Mouse (Mus musculus) CD8-positive naive resting alpha-beta T cell, adult 2 months (primary cell): ENCODE measurements around the gene Shprh.
"Not testable (repeated sequence)": the region's sequence is repeated elsewhere in the genome, so short reads cannot be mapped to it uniquely, and the experiment has no call there.

Source experiments
- DNase-seq, 2 experiments: peaks; one replicate each; pipeline ENCODE4 v3.0.0; 2022; ENCODE audit warnings: low read depth in 2 of 2, low spot score in 2 of 2

Shprh gene

GRCm38 (mm10) chr10:11148884-11149741 is at the start of gene Shprh:
TSS of gene Shprh (plus strand) at chr10:11149427.
- peak; percentile 98 for DNase-seq

GRCm38 (mm10) chr10:11121781-11122180 is 27.4 kb upstream of the Shprh start:
- no peak for DNase-seq

GRCm38 (mm10) chr10:11145580-11145979 is 3.6 kb upstream of the Shprh start:
- DNase-seq, result no peak

- no peak for DNase-seq
These were observed 781 bp upstream of the Shprh start for GRCm38 (mm10) chr10:11148446-11148845.

- no peak for DNase-seq
These were observed 507 bp downstream of the Shprh start for GRCm38 (mm10) chr10:11149742-11150125.

- no peak for DNase-seq
These were observed 2.4 kb downstream of the Shprh start for GRCm38 (mm10) chr10:11151644-11152043.

GRCm38 (mm10) chr10:11157039-11157438 is 7.8 kb downstream of the Shprh start:
- no peak for DNase-seq

- no peak for DNase-seq
These were observed 15.3 kb downstream of the Shprh start for GRCm38 (mm10) chr10:11164537-11164936.

- no peak for DNase-seq
These were observed 21.0 kb downstream of the Shprh start for GRCm38 (mm10) chr10:11170252-11170651.

GRCm38 (mm10) chr10:11171615-11172014 is 22.4 kb downstream of the Shprh start:
- no peak for DNase-seq

GRCm38 (mm10) chr10:11172519-11172918 is 23.3 kb downstream of the Shprh start:
- DNase-seq, result no peak

- no peak for DNase-seq
These were observed 26.7 kb downstream of the Shprh start for GRCm38 (mm10) chr10:11175801-11176482.

- no peak for DNase-seq
These were observed 30.9 kb downstream of the Shprh start for GRCm38 (mm10) chr10:11180077-11180476.

- DNase-seq, result no peak
These were observed 48.1 kb downstream of the Shprh start for GRCm38 (mm10) chr10:11197341-11197740.

- no peak for DNase-seq
These were observed 49.1 kb downstream of the Shprh start for GRCm38 (mm10) chr10:11198346-11198745.

- DNase-seq, result no peak
These were observed 50.8 kb downstream of the Shprh start for GRCm38 (mm10) chr10:11199980-11200379.

- not testable (repeated sequence) for DNase-seq
These were observed 56.7 kb downstream of the Shprh start for GRCm38 (mm10) chr10:11205883-11206282.

GRCm38 (mm10) chr10:11208670-11209069 is 59.4 kb downstream of the Shprh start:
- DNase-seq, result no peak

GRCm38 (mm10) chr10:11212003-11212402 is 62.8 kb downstream of the Shprh start:
- no peak for DNase-seq

GRCm38 (mm10) chr10:11226442-11226841 is 77.2 kb downstream of the Shprh start:
- no peak for DNase-seq

GRCm38 (mm10) chr10:11229545-11230178 is 80.4 kb downstream of the Shprh start:
- DNase-seq, result no peak

- no peak for DNase-seq
These were observed 84.0 kb downstream of the Shprh start for GRCm38 (mm10) chr10:11233208-11233607.
